Mouse (Mus musculus) liver, embryonic 15.5 days (tissue): ENCODE data around the gene Nova1. TPM values are rescaled to one million over a fixed set of nuclear protein-coding genes. Genes with fewer than 3 reads are reported as not detected.

ENCODE experiments used
- ATAC-seq: fragments of 200-750 bp; cut with Nextera tagmentation; 2 replicates; pipeline ENCODE4 v1.8.0; 2017; ENCODE audit warnings: moderate number of reproducible peaks, mild to moderate bottlenecking, moderate library complexity; ENCODE audit not compliant: insufficient read depth
- H3K27ac ChIP-seq: fragments of 300-500 bp; sonication (generic); replicated peaks from 2 replicates; pipeline ENCODE4 v1.5.1; 2015; ENCODE audit warnings: mild to moderate bottlenecking, inconsistent platforms
- H3K27me3 ChIP-seq: fragments of 300-500 bp; sonication (generic); 2 replicates; pipeline ENCODE4 v1.6.1; 2015; ENCODE audit warnings: mild to moderate bottlenecking, inconsistent platforms
- H3K36me3 ChIP-seq: fragments of 300-500 bp; sonication (generic); replicated peaks from 2 replicates; pipeline ENCODE4 v1.6.1; 2015; ENCODE audit warnings: moderate library complexity, mild to moderate bottlenecking, inconsistent platforms
- H3K4me1 ChIP-seq: fragments of 300-500 bp; sonication (generic); replicated peaks from 2 replicates; pipeline ENCODE4 v1.6.1; 2015; ENCODE audit warnings: inconsistent platforms
- H3K4me2 ChIP-seq: fragments of 300-500 bp; sonication (generic); 2 replicates; pipeline ENCODE4 v1.6.1; 2015; ENCODE audit warnings: moderate library complexity, mild to moderate bottlenecking, inconsistent platforms
- H3K4me3 ChIP-seq: fragments of 300-500 bp; sonication (generic); replicated peaks from 2 replicates; pipeline ENCODE4 v1.5.1; 2015; ENCODE audit warnings: mild to moderate bottlenecking, inconsistent platforms
- H3K9ac ChIP-seq: fragments of 300-500 bp; sonication (generic); 2 replicates; pipeline ENCODE4 v1.6.1; 2015; ENCODE audit warnings: moderate library complexity, mild to moderate bottlenecking, inconsistent platforms
- H3K9me3 ChIP-seq: fragments of 300-500 bp; sonication (generic); replicated peaks from 2 replicates; pipeline ENCODE4 v1.6.1; 2016; ENCODE audit warnings: inconsistent platforms
- WGBS: fragments of 180-500 bp; shearing (Covaris S2); methylation state at CpG from one replicate; pipeline ENCODE4 v1.1.7; 2015; ENCODE audit warnings: mixed read lengths; ENCODE audit not compliant: insufficient replicate concordance; 5-methylcytosine and 5-hydroxymethylcytosine counted together
- polyA plus RNA-seq: library from polyadenylated mRNA; unstranded; fragments of >200 nt; fragmentation: Nextera tagmentation; extraction: Ambion mirVana; gene quantifications from 2 replicates; pipeline ENCODE4 v1.2.1, GENCODE M21; 2015

Nova1 gene
- polyA plus RNA-seq, 1 experiment from 2014 or later: 0.03 TPM

GRCm38 (mm10) chr12:46666706-46667105 is 152.0 kb downstream of the Nova1 start:
- Histone ChIP-seq H3K4me3 (no peak overlapping the region), H3K4me2 (no peak overlapping the region), H3K36me3 (no peaks in the 10 kb centered on the region), H3K4me1 (no peaks in the 10 kb centered on the region), H3K9ac (no peak overlapping the region), H3K27me3 (no peaks in the 10 kb centered on the region), H3K9me3 (no peaks in the 10 kb centered on the region), H3K27ac (no peak overlapping the region)
- WGBS: 43% methylated on average over 2 of the region's 2 CpGs
- no peak for ATAC-seq

GRCm38 (mm10) chr12:46646139-46646611 is 172.6 kb downstream of the Nova1 start:
- Histone ChIP-seq H3K9ac (no peak overlapping the region), H3K27ac (no peak overlapping the region), H3K36me3 (no peaks in the 10 kb centered on the region), H3K4me2 (no peak overlapping the region), H3K9me3 (no peaks in the 10 kb centered on the region), H3K4me1 (no peaks in the 10 kb centered on the region), H3K27me3 (no peaks in the 10 kb centered on the region), H3K4me3 (no peak overlapping the region)
- WGBS: 60% methylated on average over 5 of the region's 5 CpGs
- no peak for ATAC-seq

GRCm38 (mm10) chr12:46645365-46645962 is 173.3 kb downstream of the Nova1 start:
- Histone ChIP-seq H3K4me3 (no peak overlapping the region), H3K4me2 (no peak overlapping the region), H3K9ac (no peak overlapping the region), H3K36me3 (no peaks in the 10 kb centered on the region), H3K27ac (no peak overlapping the region), H3K4me1 (no peaks in the 10 kb centered on the region), H3K9me3 (no peaks in the 10 kb centered on the region), H3K27me3 (no peaks in the 10 kb centered on the region)
- WGBS: 57% methylated on average over 6 of the region's 6 CpGs
- no peak for ATAC-seq
